Mouse (Mus musculus) midbrain, postnatal 0 days (tissue): ENCODE data around the gene Card19. TPM values are rescaled to one million over a fixed set of nuclear protein-coding genes. Genes with fewer than 3 reads are reported as not detected.

Source experiments
- ATAC-seq: fragments of 200-750 bp; cut with Nextera tagmentation; 2 replicates; pipeline ENCODE4 v1.8.0; 2017; ENCODE audit warnings: moderate number of reproducible peaks, mild to moderate bottlenecking, moderate TSS enrichment, moderate library complexity; ENCODE audit not compliant: low FRiP score
- DNase-seq: peaks from one replicate; pipeline ENCODE4 v3.0.0-alpha.2; 2015; ENCODE audit warnings: low spot score
- H3K27ac ChIP-seq: fragments of 300-500 bp; sonication (generic); 2 replicates; pipeline ENCODE4 v1.5.1; 2014; ENCODE audit warnings: low read depth, mild to moderate bottlenecking, low read length, mixed read lengths
- H3K27me3 ChIP-seq: fragments of 300-500 bp; sonication (generic); 2 replicates; pipeline ENCODE4 v1.6.1; 2014; ENCODE audit warnings: low read length, control low read depth, mixed read lengths; ENCODE audit not compliant: insufficient read depth
- H3K36me3 ChIP-seq: fragments of 300-500 bp; sonication (generic); 2 replicates; pipeline ENCODE4 v1.6.1; 2014; ENCODE audit warnings: low read length, control low read depth, mixed read lengths; ENCODE audit not compliant: insufficient read depth
- H3K4me1 ChIP-seq: fragments of 300-500 bp; sonication (generic); 2 replicates; pipeline ENCODE4 v1.6.1; 2014; ENCODE audit warnings: mild to moderate bottlenecking, control low read depth, antibody characterized with exemption, low read length, mixed read lengths; ENCODE audit not compliant: insufficient read depth
- H3K4me2 ChIP-seq: fragments of 300-500 bp; sonication (generic); 2 replicates; pipeline ENCODE4 v1.6.1; 2014; ENCODE audit warnings: low read depth, mild to moderate bottlenecking, low read length, mixed read lengths; ENCODE audit not compliant: poor library complexity, severe bottlenecking
- H3K4me3 ChIP-seq: fragments of 300-500 bp; sonication (generic); 2 replicates; pipeline ENCODE4 v1.5.1; 2014; ENCODE audit warnings: low read depth, mild to moderate bottlenecking, low read length, moderate library complexity
- H3K9ac ChIP-seq: fragments of 300-500 bp; sonication (generic); replicated peaks from 2 replicates; pipeline ENCODE4 v1.6.1; 2014; ENCODE audit warnings: mild to moderate bottlenecking, low read length, moderate library complexity, mixed read lengths; ENCODE audit not compliant: poor library complexity, severe bottlenecking
- H3K9me3 ChIP-seq: fragments of 300-500 bp; sonication (generic); 2 replicates; pipeline ENCODE4 v1.6.1; 2016; ENCODE audit warnings: low read length, control low read depth
- CTCF ChIP-seq: IDR thresholded peaks from 2 replicates; pipeline ENCODE4 v1.5.1; 2016; ENCODE audit warnings: antibody characterized with exemption, mild to moderate bottlenecking
- WGBS: fragments of 180-500 bp; shearing (Covaris S2); extraction: QIAGEN DNeasy Blood & Tissue Kit; methylation state at CpG from one replicate; pipeline ENCODE4 v1.1.7; 2014; 5-methylcytosine and 5-hydroxymethylcytosine counted together
- polyA plus RNA-seq: library from polyadenylated mRNA; unstranded; fragments of >200 nt; fragmentation: Nextera tagmentation; extraction: Ambion mirVana; gene quantifications from 2 replicates; pipeline ENCODE4 v1.2.1, GENCODE M21; 2015
- total RNA-seq: library from RNA; depleted of rRNA; stranded (reverse); fragments of >200 nt; gene quantifications from 2 replicates; pipeline ENCODE4 v1.2.3, GENCODE M21; 2014

Card19 gene
- total and polyA plus RNA-seq, 2 experiments from 2014 or later: 32.7 to 44.5 TPM

- peak overlapping the region; percentile 60 for H3K4me3 ChIP-seq
- 4% methylated on average over 17 of the region's 17 CpGs for WGBS
These were observed 349 bp upstream of the Card19 start for GRCm38 (mm10) chr13:49216220-49216552.

GRCm38 (mm10) chr13:49215128-49215503 is 721 bp downstream of the Card19 start:
- DNase-seq (no peak), ATAC-seq (peak; percentile 3; the same call in 1 of the 2 replicates)
- no peaks in the 10 kb centered on the region for H3K36me3 ChIP-seq
- peak overlapping the region; percentile 59 for H3K9ac ChIP-seq
- no peak overlapping the region for H3K27ac ChIP-seq
- peaks cover 7% of the 10 kb centered on the region for H3K4me1 ChIP-seq
- H3K4me3 ChIP-seq: peak overlapping the region; percentile 60
- no peaks in the 10 kb centered on the region for H3K27me3 ChIP-seq
- H3K4me2 ChIP-seq: peak overlapping the region; percentile 82
- no peak for TF ChIP-seq CTCF
- no peaks in the 10 kb centered on the region for H3K9me3 ChIP-seq
- WGBS: 13% methylated on average over 5 of the region's 5 CpGs

More at GRCm38 (mm10) chr13:49216220-49216552, 349 bp upstream of the Card19 start:
- ATAC-seq (peak; percentile 42), DNase-seq (no peak)
- no peaks in the 10 kb centered on the region for H3K9me3 ChIP-seq
- peak overlapping the region; percentile 59 for H3K9ac ChIP-seq
- peaks cover 7% of the 10 kb centered on the region for H3K4me1 ChIP-seq
- H3K27me3 ChIP-seq: no peaks in the 10 kb centered on the region
- peak overlapping the region; percentile 82 for H3K4me2 ChIP-seq
- H3K27ac ChIP-seq: 0 out of 2 replicates have a peak overlapping the region, but pooled peaks have one; percentile 12
- no peak for TF ChIP-seq CTCF
- H3K36me3 ChIP-seq: no peaks in the 10 kb centered on the region

GRCm38 (mm10) chr13:49214454-49214853 is 1.4 kb downstream of the Card19 start:
- Histone ChIP-seq H3K4me3 (peak overlapping the region; percentile 60; the same call in 1 of the 2 replicates), H3K4me1 (peaks cover 7% of the 10 kb centered on the region), H3K27ac (no peak overlapping the region), H3K27me3 (no peaks in the 10 kb centered on the region), H3K9ac (no peak overlapping the region), H3K4me2 (peak overlapping the region; percentile 82), H3K9me3 (no peaks in the 10 kb centered on the region), H3K36me3 (no peaks in the 10 kb centered on the region)
- no peak for ATAC-seq
- DNase-seq: peak; percentile 33
- WGBS: 80% methylated on average over 3 of the region's 3 CpGs
- no peak for TF ChIP-seq CTCF

- no peaks in the 10 kb centered on the region for H3K9me3 ChIP-seq
- ATAC-seq (no peak), DNase-seq (no peak)
- H3K4me3 ChIP-seq: no peak overlapping the region
- H3K9ac ChIP-seq: no peak overlapping the region
- H3K27me3 ChIP-seq: no peaks in the 10 kb centered on the region
- no peaks in the 10 kb centered on the region for H3K36me3 ChIP-seq
- TF ChIP-seq CTCF: no peak
- no peak overlapping the region for H3K4me2 ChIP-seq
- H3K4me1 ChIP-seq: peaks cover 7% of the 10 kb centered on the region
- WGBS: 67% methylated on average over 4 of the region's 4 CpGs
- H3K27ac ChIP-seq: no peak overlapping the region
These were observed 2.3 kb downstream of the Card19 start for GRCm38 (mm10) chr13:49213531-49213932.

- Histone ChIP-seq H3K27ac (no peak overlapping the region), H3K4me3 (no peak overlapping the region), H3K4me2 (no peak overlapping the region), H3K9me3 (no peaks in the 10 kb centered on the region), H3K9ac (no peak overlapping the region), H3K4me1 (peaks cover 7% of the 10 kb centered on the region), H3K27me3 (no peaks in the 10 kb centered on the region), H3K36me3 (no peaks in the 10 kb centered on the region)
- DNase-seq (no peak), ATAC-seq (no peak)
- 78% methylated on average over 4 of the region's 4 CpGs for WGBS
- no peak for TF ChIP-seq CTCF
These were observed 2.9 kb downstream of the Card19 start for GRCm38 (mm10) chr13:49212711-49213500.

GRCm38 (mm10) chr13:49209306-49209705 is 6.5 kb downstream of the Card19 start:
- Histone ChIP-seq H3K9me3 (no peaks in the 10 kb centered on the region), H3K9ac (no peak overlapping the region), H3K27ac (no peak overlapping the region), H3K4me1 (peaks cover 2% of the 10 kb centered on the region; the same call in 1 of the 2 replicates), H3K4me2 (no peak overlapping the region), H3K36me3 (no peaks in the 10 kb centered on the region), H3K27me3 (no peaks in the 10 kb centered on the region), H3K4me3 (no peak overlapping the region)
- DNase-seq (no peak), ATAC-seq (no peak)
- WGBS: 70% methylated on average over 7 of the region's 7 CpGs
- TF ChIP-seq CTCF: no peak
